Mouse (Mus musculus): Measurements from ENCODE around the gene Klhdc3.

The Klhdc3 gene

DNA sequence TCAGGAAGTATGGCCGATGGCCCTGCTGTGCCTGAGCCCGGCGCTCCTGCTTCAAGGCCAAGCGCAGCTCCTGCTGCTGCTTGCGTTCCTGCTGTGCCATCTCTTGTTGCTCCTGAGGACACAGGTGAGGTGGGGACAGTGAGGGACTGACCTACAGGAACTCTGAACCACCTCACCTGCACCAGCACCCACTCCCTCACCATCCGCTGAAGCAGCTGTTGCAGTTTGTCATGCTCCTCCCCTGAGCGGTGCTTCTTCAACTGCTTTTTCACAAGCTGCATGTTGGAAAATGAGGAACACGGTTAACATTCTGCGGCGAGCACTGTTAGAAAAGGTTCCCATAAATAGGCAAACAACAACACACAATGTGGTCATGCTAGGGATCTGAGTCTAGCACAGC lies 10.8 kb downstream of the Klhdc3 start:
- no peak for ATAC-seq (ENCODE audit: insufficient number of reproducible peaks, low FRiP score, low TSS enrichment)

DNA sequence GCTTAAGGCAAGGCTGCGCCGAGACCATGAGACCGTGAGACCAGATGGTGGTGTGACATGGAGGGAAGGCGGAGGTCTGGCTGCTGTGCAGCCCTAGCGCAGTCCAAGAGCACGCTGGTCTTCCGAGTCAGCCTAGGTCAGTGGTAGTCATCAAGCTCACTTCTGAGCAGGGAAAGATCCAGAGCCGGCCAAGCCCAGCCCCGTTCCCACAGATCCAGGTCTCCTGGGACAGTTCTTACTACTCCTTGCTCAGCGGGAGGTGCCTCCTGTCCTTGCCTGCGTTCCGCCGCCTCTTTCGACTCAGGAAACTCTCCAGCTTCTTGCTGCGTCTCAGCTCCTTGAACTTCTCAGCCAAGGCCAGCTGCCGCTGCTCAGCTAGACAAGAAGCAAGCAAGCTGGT lies 13.0 kb downstream of the Klhdc3 start:
- ATAC-seq (ENCODE audit: insufficient number of reproducible peaks, low FRiP score, low TSS enrichment) = no peak

DNA sequence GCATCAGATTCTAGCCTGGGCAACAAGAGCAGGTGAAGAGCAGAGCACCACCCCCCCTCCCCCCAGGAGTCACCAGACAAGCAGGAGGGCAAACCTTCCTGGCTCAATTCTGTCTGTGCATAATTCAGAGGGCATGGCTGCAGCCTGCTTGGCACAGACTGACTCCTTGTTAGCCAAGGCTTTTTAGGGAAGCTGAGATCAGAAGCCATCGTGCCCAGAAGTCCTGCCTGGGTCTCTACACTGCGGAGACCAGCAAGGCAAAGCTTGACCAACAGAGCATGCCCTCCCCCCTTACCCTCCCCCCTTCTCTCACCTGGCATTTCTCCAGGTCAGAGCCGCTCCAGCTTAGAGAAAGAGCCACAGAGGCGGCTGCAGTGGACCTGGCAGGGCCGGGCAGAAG lies 18.0 kb downstream of the Klhdc3 start:
- peak; percentile 71 for ATAC-seq (ENCODE audit: insufficient number of reproducible peaks, low FRiP score, low TSS enrichment)

DNA sequence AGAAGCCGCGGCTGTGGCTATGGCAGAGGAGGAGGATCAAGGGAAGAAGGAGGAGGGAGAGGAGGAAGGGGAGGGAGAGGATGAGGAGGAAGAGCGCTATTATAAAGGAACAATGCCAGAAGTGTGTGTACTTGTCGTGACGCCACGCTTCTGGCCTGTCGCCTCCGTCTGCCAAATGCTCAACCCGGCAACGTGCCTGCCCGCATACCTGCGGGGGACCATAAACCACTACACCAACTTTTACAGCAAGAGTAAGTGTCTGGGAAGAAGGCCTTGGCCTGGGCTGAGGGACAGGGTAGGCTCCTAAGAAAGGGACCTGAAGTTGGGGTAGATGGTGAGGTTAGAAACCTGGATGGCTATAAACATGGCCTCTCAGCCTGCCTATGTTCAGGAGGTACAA lies 18.7 kb downstream of the Klhdc3 start:
- ATAC-seq (ENCODE audit: insufficient number of reproducible peaks, low FRiP score, low TSS enrichment) = no peak

DNA sequence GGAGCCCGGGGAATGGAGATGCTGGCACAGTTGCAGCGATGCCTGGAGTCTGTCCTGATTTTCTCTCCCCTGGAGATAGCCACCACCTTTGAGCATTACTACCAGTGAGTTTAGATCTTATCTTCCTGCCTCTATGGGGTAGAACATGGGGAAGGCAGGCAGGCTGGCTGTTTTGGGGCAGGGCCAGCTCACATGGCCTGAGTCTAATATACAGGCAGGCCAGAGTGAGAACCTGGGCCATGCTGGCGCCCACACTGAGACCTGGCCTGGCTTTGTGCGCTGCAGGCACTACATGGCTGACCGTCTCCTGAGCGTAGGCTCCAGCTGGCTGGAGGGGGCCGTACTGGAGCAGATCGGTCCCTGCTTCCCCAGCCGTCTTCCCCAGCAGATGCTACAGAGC lies 19.4 kb downstream of the Klhdc3 start:
- ATAC-seq (ENCODE audit: insufficient number of reproducible peaks, low FRiP score, low TSS enrichment) = peak; percentile 59; the same call in 1 of the 2 replicates

DNA sequence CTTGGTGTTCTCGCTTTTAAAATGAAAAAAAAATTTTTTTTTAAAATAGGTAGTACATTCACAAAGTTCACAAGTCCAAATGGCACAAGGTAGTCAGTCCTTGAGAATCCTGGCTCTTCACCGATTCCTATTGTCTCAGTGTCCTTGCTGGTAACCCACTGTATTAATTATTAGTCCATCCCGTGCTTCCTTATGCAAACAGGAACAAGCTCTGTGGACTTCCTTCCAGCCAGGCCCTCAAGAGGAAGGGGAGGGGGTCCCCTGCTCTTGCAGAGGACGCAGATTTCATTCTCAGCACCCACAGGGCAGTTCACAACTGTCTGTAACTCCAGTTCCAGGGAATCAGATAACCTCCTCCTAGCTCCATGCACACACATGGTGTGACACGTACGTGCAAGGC lies 24.7 kb downstream of the Klhdc3 start:
- ATAC-seq (ENCODE audit: insufficient number of reproducible peaks, low FRiP score, low TSS enrichment) = no peak

DNA sequence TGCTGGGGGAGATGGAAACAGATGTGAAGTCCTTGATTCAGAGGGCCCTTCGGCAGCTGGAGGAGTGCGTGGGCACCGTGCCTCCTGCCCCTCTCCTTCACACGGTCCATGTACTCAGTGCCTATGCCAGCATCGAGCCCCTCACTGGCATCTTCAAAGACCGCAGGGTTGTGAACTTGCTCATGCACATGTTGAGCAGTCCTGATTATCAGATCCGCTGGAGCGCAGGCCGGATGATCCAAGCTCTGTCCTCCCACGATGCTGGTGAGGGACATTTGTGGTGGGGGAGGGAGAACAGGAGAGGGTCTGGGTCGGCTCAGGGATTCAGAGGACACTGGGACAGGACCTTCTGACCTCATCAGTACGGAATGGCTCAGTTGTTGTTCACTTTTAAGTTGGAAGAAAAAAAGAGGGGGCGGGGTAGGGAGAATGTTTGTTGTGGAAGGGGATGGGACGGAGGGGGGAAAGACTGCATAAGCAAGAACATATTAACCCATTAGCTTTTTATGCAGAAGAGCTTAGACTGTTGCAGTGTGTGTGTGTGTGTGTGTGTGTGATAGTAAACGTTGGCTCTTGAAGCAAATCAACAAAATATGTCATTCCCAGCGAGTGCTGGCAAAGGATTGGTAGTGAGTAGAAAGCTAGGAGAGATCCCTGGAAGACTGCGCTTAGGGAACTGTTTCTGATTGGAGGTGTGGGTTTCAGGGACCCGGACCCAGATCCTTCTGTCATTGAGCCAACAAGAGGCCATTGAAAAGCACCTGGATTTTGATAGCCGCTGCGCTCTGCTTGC lies 28.8 kb downstream of the Klhdc3 start:
- no peak for ATAC-seq (ENCODE audit: insufficient number of reproducible peaks, low FRiP score, low TSS enrichment)

DNA sequence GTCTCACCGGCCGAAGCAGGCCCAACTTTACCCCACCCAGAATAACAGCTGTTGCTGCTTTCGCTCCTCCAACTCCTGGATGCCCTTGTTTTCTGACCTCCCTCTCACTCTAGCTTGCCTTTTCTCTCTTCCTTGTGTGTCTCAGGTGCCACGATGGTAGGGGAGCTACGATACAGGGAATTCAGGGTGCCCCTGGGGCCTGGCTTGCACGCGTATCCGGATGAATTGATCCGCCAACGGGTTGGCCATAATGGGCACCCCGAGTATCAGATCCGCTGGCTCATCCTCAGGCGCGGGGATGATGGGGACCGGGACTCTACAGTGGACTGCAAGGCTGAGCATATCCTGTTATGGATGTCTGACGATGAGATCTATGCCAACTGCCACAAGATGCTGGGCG lies 29.4 kb downstream of the Klhdc3 start:
- ATAC-seq (ENCODE audit: insufficient number of reproducible peaks, low FRiP score, low TSS enrichment) = no peak

DNA sequence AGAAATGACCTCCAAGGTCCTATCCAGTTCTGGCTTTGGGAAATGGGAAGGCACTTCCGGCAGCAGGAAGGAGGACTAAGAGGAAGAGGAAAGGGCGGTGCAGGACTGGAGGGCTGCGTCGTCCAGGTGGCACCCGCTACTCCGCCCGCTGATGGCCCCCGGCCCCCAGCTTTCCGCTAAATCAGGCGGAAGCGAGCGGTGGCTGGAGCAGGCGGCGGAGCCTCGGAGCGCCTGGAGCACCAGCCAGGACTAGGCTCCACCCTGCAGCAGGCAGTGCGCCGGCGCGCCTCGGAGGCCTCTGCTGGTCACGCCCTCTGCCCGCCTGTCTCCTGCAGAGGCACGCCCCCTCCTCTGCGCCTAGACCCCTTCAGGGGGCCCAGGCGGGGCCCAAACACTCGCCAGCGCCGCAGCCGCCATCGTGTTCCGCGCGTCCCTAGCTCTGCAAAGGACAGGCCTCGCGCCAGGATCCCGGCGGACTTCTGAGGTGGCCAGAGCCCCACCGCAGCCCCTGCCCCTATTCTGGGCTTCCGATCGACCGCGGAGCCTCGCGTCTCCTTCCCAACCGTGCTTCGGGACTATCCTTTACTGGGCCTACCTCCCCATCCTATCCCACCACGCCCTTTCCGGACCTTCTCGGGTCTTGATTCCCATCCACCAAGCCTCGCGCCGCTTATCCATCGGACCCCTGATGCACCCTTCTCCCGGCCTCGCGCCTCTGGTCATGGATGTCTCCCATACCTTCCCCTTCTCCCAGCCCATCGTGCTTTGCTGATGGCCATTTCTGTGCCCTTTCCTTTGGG lies 30.3 kb downstream of the Klhdc3 start, which contains the start of gene Cul7:
Gene Cul7 (plus strand): TSS at position 106 of the 800 bp plus-strand sequence.
- peak; percentile 74 for ATAC-seq (ENCODE audit: insufficient number of reproducible peaks, low FRiP score, low TSS enrichment)

DNA sequence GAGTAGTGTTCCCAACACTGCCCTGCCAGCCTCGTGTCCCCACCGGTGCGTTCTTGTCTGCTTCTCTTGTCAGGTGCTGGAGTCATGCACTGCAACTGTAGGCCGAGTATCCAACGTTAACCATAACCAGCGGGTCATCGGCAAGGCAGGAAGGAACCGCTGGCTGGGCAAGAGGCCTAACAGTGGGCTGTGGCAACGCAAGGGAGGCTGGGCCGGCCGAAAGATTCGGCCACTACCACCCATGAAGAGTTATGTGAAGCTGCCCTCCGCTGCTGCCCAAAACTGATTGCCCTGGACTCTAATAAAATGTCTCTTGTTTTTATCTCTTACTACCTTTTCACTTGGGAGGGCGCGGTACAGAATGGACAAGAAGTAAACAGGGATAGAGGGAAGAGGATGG lies 30.9 kb downstream of the Klhdc3 start:
- no peak for ATAC-seq (ENCODE audit: insufficient number of reproducible peaks, low FRiP score, low TSS enrichment)

DNA sequence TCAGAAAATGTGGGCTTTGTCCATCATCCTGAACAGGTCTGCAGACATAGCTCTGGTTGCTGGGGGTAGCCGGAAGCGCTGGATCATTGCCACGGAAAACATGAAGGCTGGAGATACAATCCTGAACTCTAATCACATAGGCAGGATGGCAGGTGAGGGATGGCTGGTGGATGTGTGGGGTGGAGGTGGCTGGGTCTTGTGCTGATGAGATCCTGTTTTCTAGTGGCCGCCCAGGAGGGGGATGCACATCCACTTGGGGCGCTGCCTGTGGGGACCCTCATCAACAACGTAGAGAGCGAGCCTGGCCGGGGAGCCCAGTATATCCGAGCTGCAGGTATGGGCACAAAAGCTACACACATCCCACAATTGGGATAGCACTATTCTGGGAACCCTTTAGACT lies 32.3 kb downstream of the Klhdc3 start:
- ATAC-seq (ENCODE audit: insufficient number of reproducible peaks, low FRiP score, low TSS enrichment) = no peak

DNA sequence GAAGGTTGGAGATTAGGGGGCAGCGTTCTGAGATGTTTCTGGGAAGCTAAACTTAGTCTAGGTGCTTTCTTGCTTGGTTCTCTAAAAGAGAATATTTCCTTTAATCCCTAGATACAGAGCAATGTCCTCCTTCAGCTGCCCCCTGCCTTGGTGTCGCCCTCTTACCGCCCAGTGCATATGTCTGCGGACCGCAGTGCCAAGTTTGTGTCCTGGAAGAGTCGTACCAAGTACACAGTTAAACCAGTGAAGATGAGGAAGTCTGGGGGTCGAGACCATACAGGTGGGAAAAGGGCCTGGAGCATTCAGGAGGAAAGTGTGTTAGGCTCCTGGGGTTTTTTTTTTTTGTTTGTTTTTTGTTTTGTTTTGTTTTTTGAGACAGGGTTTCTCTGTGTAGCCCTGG lies 33.4 kb downstream of the Klhdc3 start:
- ATAC-seq (ENCODE audit: insufficient number of reproducible peaks, low FRiP score, low TSS enrichment) = no peak

DNA sequence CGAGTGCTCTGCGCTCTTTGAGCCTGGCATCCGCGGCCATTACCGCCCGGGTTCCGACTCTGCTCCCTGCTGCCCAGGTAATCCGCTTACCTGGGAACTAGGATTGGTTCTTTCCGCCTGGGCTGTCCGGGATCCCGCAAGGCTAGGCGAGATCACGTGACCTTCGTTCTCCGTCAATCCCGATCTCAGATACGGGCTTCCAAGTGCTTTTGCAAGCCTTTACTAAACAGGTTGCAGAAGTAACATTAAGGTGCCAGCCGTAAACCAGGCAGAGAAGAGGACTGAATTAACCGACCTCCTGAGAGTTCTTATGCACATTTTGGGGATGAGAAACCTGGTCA lies 34.4 kb downstream of the Klhdc3 start:
- ATAC-seq (ENCODE audit: insufficient number of reproducible peaks, low FRiP score, low TSS enrichment) = no peak

DNA sequence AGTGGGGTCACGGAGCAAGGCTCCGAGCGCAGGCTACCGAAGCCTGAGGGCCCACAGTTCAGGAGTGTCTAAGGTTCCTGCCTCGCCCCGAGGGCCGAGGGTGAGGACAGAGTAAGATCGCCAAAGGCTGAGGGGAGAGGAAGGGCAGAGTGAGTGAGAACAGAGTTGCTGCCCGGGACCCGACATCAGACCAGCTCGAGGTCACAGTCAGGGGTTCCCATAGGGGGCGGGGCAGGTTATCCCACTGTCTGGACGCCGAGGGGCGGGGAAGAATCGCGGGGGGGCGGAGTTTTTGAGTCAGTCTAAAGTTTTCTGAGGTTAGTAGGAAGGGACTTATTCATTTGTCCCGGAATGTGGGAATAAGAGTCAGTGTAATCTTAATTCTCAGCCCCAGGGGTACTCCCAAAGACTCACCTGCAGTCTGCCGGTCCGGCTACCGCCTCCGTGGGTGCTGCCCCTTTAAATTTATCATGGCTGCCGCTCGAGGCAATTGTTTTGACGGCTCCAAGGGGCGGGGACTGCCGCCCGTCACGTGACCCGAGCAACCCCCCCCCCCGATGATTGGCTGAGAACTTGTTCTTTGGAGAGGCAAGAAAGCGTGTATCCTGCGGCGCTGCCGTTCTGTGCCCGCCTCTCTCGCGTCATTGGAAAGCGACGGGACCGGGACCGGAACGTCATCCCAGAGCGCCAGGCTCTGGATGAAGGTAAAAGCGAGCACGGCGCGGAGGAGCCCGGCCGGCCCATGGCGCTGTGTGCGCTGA lies 35.0 kb downstream of the Klhdc3 start, which contains the start of the genes Klc4 and Mrpl2:
Gene Klc4 (minus strand): TSS at position 462 of the 761 bp plus-strand sequence.
Gene Mrpl2 (plus strand): TSS at position 669 of the 761 bp plus-strand sequence.
- ATAC-seq (ENCODE audit: insufficient number of reproducible peaks, low FRiP score, low TSS enrichment) = peak; percentile 50

DNA sequence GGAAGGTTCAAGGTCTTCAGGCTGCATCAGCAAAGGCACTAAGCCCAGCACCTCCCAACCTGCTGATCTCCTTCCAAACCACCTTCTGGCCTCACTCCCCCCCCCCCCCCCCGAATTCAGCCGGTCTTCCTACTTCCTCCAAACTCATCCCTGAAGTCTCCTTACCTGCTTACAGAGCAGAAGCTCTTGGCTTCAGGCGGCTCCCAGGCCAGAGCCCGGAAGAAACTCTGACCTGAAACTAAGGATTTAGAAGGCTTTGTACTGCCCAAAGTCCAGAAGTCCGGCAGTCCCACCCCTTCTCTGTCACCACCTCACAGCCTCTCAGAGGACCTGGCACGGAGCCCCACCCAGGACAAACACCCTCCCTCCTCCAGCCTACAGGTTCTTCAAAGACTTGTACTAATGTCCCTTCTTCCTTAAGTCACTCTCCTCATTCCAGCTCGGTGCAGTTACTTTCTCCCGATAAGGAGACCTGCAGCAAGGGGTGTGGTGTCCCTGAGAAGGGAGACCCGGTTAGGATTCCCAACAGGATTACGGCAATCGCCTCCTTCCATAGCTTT lies 35.7 kb downstream of the Klhdc3 start:
- ATAC-seq (ENCODE audit: insufficient number of reproducible peaks, low FRiP score, low TSS enrichment) = no peak

DNA sequence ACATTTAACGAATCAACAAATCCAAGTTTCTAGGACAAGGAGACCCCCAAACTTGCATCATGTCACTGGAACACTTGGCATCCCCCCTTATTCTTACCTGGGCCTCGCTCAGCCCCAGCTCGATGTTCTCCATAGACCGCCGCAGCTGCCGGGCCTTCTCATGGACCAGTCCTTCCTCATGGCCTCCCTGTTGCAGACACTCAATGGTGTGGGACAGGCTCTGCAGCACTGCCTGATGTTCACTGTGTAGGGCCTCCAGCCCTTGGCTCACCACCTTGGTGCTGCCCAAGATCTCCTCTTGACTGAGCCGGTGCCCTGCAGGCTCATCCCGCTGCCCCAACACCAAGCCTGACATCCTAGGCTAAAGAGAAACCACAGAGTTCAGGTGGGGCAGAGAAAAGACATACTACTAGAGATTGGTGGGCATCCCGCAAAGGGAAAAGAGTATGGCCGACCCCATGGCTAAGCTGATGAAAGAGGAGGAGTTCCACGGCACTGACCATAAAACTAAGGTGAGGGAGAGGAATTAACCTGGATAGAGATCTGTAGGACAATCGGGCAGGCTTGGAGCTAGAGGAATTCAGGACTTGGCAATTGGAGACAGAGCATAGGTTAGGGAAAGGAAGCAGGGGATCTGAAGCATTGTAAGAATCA lies 36.4 kb downstream of the Klhdc3 start:
- no peak for ATAC-seq (ENCODE audit: insufficient number of reproducible peaks, low FRiP score, low TSS enrichment)

DNA sequence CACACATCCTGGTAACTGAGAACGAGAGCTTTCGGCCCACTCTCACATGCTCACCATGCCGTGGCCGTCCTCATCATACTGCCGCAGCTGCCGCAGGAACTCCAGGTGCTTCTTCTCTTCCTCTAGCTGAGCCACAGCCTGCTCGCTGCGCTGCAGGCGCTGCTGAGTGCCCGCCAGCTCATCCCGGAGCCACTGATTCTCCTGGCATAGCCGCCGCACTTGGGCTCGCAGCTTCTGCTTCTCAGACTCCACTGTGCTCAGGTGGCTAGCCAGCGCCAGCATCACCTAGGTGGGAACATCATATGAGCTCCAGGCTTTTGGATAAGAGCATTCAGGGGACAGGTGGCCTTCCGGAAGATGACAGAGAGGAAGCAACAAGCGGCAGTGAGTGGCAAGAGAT lies 38.7 kb downstream of the Klhdc3 start:
- no peak for ATAC-seq (ENCODE audit: insufficient number of reproducible peaks, low FRiP score, low TSS enrichment)

DNA sequence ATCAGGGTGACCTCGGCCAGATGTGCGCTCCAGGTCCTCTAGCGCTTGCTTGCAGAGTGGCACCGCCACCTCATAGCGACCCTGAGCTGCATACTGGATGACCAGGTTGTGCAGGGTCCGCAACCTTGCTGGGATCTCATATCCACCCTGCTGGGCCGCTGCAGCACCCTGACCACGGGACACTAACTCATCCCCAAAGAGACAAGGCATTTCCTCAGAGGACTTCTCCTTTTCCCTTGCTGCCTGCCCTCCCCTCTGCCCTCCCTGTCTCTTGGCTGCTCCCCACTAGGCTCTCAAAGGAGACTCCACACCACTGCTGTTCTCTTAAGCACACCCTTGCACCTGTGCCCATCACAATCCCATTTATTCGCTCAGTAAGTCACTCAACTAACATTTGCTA lies 40.8 kb downstream of the Klhdc3 start:
- ATAC-seq (ENCODE audit: insufficient number of reproducible peaks, low FRiP score, low TSS enrichment) = no peak

DNA sequence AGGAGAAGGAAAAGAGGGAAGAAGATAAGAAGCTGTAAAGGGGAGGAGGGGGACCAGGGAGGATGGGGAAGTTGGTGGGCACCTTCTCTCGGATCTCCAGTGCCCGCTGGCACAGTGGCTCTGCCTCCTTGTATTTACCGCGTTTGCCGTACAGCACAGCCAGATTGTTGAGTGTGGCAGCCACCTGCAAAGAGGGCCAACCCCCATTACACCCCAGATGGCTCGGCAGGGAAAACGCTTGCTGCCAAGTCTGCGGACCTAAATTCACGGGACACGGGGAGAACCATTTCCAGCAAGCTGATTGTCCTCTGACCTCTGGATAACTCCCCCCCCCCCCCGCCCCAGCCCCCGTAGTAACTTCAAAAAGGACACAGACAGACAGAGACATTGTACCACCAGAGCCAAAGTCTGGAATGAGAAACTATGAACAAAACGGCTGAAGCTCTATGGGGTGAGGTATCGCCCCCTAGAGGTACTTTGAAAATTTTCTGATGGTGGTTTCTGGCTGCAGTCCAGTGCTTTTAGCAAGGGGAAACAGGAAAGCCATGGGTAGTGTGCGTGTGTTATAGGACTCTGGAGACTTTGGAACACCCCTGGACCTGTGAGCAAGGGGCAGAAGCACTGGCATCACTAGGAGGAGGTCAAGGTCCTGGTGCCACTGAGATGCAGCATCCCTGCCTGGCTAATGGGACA lies 43.7 kb downstream of the Klhdc3 start:
- peak; percentile 27; the same call in 1 of the 2 replicates for ATAC-seq (ENCODE audit: insufficient number of reproducible peaks, low FRiP score, low TSS enrichment)

Data from cerebellum, adult (tissue).